Mouse (Mus musculus): ENCODE measurements around the gene Efr3b.
"Not testable (repeated sequence)": the region's sequence is repeated elsewhere in the genome, so short reads cannot be mapped to it uniquely, and the experiment has no call there.

The Efr3b gene

DNA sequence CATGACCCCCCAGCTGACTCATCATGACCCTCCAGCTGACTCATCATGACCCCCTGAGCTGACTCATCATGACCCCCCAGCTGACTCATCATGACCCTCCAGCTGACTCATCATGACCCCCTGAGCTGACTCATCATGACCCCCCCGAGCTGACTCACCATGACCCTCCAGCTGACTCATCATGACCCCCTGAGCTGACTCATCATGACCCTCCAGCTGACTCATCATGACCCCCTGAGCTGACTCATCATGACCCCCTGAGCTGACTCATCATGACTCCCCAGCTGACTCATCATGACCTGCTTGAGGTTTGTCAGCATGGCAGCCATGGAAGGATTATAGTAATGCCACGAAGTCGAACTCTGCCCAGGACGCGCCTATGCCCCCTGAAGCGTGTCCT lies 65.5 kb downstream of the Efr3b start:
- not testable (repeated sequence) for DNase-seq

DNA sequence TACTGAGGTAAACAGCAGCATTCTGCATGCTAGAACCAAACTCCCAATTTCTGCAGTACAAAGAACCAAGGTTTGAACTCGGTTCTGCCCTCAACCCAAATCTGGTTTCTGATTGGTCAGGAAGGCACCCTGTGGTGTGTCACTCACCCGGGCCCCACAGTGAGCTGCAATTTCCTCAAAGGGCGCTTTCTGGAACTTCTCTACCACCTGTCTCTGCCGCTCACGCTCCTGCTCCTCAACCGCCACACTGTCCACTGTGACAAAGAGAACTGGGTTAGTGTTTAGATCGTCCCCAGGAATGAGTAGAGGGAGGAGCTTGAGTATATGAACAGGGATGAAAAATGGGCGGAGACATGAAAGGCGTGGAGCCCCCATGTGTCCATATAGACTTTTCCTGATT lies 70.3 kb downstream of the Efr3b start:
- DNase-seq = no peak

- no peak for DNase-seq
Measured at GRCm38 (mm10) chr12:3967196-3967595, 71.5 kb downstream of the Efr3b start.

- DNase-seq = no peak
Measured at GRCm38 (mm10) chr12:3960553-3960952, 78.2 kb downstream of the Efr3b start.

GRCm38 (mm10) chr12:3959791-3960543 lies 78.7 kb downstream of the Efr3b start:
- peak; percentile 84 for DNase-seq

- no peak for DNase-seq
Measured at GRCm38 (mm10) chr12:3956351-3956750, 82.4 kb downstream of the Efr3b start.

GRCm38 (mm10) chr12:3955371-3955770 lies 83.3 kb downstream of the Efr3b start:
- no peak for DNase-seq

- no peak for DNase-seq
Measured at GRCm38 (mm10) chr12:3954651-3955050, 84.1 kb downstream of the Efr3b start, which contains the start of gene Pomc. Gene Pomc (plus strand): TSS chr12:3954951.

DNA sequence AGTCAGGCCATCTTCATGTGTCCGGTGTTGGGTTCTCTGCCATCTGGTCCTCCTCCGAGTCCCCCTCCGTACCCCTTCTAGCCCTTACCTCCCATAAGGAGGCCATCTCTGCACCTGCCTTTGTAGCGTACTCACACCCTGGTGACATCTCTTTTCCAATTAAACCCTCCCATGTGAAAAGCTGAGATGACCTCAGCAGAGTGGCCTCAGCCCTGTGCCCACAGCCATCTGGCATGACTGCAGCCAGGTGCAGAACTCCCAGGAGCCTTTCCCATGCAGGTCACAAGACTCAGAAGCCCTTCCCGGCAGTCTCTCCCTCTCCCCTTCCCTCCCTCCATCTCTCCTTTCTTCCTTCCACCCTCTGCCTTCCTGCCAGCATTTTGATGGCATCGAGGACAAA lies 91.2 kb downstream of the Efr3b start:
- no peak for DNase-seq

- DNase-seq = no peak
Measured at GRCm38 (mm10) chr12:3944454-3945073, 94.2 kb downstream of the Efr3b start.

DNA sequence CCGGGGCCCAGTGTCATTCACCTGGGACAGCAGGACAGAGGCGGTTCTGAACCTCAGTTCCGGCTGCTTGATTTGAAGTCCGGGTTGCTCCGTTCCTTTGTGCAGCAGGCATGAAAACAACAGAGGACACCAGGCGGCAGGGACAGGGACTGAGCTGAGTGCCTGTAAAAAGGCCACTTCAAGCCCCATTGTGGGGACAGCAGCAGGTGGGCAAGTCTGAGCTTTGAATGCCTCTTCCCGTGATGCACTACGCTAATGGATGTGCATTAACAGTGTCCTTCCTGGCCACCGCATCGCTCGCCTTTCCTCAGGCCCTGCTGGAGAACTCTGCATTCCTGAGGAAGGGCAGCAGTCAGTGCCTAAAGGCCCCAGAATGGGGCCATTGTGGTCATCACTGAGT lies 96.7 kb downstream of the Efr3b start:
- DNase-seq = no peak

- DNase-seq = not testable (repeated sequence)
Measured at GRCm38 (mm10) chr12:3930090-3930865, 108.4 kb downstream of the Efr3b start.

DNA sequence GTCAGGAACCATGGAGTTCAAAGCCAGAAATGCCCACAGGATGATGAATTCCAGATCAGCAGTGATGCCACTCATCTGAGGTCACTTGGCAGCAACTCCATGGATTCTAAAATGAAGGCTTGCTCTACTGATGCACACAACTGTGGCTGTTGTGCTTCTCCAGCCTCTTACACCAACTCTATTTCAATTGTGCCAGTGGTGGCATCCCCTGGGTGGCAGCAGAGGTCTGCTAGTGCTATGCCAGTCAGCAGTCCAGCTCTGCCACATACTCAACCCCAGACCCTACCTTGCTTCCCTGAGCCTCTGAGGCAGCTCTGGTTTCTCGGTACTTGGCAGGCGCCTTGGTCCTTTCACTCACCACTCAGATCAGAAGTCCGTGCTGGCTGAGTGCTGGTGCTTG lies 109.9 kb downstream of the Efr3b start:
- no peak for DNase-seq

- peak; percentile 74 for DNase-seq
Measured at GRCm38 (mm10) chr12:3926127-3926526, 112.6 kb downstream of the Efr3b start.

- DNase-seq = no peak
Measured at GRCm38 (mm10) chr12:3919423-3919822, 119.3 kb downstream of the Efr3b start.

GRCm38 (mm10) chr12:3918577-3918976 lies 120.1 kb downstream of the Efr3b start:
- no peak for DNase-seq

GRCm38 (mm10) chr12:3917668-3918341 lies 120.9 kb downstream of the Efr3b start:
- DNase-seq = no peak

GRCm38 (mm10) chr12:3915852-3916251 lies 122.9 kb downstream of the Efr3b start:
- DNase-seq = no peak

Data from kidney, adult 18-20 months (tissue).